Mouse (Mus musculus): ENCODE results near the gene Fam111a. TPM values are rescaled to one million over a fixed set of nuclear protein-coding genes. Genes with fewer than 3 reads are reported as not detected.

The Fam111a gene
- total RNA-seq, 1 experiment from 2014 or later, result 161 TPM

DNA sequence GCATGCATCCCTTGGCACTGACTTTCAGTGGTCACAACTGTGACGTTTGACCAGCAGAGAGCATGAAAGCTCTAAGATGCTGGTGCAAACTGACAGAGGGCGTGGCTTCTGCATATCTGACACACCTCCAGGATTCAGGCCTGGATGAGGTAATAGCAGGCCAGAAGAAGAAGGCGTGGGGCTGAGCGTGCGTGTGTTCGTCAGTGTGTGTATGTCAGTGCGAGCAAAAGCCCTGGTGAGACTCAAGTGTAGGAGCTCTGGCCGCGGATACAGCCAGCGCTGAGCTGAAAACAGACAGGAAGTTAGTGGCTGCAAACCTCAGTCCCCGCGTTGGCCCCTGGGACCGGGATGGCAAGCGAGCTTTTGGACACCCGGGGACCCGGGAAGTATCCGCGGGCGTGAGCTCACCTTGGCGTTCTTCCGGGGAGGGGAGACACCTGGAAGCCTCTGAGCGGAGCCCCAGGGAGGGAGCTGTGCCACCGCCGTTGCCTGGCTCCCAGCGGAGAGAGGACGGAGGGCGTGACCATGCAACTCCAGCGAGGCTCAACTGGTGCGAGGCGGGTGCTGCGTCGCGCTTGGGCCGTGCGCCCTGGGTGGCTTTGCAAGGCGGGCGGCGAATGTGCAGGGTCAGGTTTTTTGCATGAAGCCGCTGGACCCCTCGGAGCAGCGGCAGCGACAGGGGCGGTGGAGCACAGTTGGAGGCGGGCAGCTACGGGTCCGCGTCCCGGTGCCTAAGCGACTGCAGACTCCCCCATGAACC, 50.2 kb downstream of the Fam111a start:
- ATAC-seq (replicated peaks in 1 of 2; ENCODE audit: insufficient read depth in 1 of 2, low FRiP score in 2 of 2, low TSS enrichment in 1 of 2, low read depth in 1 of 2, poor library complexity in 2 of 2, severe bottlenecking in 2 of 2), result peak; percentile 80 to 84

DNA sequence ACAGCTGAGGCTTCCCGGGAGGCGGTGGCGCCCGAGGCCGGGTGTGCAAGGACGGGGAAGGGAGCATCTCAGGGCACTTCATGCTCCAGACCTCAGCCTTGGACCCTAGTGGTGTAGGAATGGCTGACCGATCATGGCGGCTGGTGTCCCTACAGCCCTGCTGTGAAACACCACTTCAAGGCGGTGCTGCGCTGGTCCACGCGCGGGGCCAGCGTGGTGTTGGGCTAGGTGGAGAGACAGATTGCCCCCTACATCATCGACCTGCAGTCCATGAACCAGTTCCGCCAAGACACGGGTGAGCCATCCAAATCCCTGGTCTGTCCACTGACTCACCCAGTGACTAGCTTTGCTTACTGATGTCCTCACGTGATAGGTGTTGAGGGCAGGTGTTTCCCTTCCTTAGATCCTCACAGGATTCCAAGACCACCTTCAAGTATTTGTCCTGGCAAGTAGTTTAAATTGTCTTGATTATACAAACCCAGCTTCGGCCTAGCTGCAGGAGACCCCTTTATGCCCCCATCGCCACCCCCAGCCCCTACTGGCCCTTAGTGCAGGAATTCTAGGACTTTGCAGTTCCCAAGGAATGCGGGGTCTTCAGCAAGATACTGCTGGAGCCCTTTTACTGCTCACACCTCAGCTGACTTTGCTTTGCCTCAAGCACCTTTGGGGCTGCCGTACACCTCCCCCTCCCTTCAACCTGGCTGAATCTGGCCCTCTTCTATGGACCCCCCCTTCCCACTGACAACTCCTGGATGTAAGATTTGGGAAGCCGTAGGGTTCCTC, 50.9 kb downstream of the Fam111a start:
- ATAC-seq (replicated peaks in 1 of 2; ENCODE audit: insufficient read depth in 1 of 2, low FRiP score in 2 of 2, low TSS enrichment in 1 of 2, low read depth in 1 of 2, poor library complexity in 2 of 2, severe bottlenecking in 2 of 2), result peak in 1 of 2 experiments; percentile 15; a peak in 2 of 4 replicates

DNA sequence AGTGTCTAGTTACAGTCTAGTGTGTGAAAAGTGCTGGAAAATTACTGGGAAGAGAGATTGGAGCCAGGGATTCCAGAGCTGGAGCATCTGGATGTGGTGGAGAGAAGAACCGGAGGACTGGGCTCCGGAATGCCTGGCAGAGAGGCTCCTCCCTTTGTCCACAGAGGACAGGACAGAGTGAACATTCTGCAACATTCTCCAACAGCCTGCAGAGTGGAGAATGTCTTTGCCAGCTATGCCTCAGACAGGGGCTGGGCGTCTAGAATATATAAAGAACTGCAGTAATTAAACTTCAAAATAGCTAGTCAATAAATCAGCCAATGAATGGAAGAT, 51.5 kb downstream of the Fam111a start:
- ATAC-seq (replicated peaks in 1 of 2; ENCODE audit: insufficient read depth in 1 of 2, low FRiP score in 2 of 2, low TSS enrichment in 1 of 2, low read depth in 1 of 2, poor library complexity in 2 of 2, severe bottlenecking in 2 of 2), result no peak

DNA sequence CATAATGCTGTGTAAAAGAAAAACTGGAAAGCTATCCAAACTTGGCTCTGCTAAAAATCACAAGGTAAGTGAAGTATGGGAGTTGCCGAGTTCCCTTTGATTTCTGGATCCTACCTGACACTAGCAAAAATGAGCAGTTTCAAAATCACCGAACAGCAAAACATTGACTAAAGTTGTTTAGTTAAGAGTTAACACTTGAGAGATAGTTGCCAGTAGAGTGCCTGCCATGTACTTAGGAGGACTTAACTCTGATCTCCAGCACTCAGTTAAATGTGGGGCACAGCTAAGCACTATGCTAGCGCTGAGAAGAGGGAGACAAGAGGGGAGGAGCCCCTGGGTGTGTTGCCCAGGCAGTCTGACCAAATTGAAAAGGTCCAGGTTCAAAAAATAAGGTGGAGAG, 53.1 kb downstream of the Fam111a start:
- no peak for ATAC-seq (replicated peaks in 1 of 2; ENCODE audit: insufficient read depth in 1 of 2, low FRiP score in 2 of 2, low TSS enrichment in 1 of 2, low read depth in 1 of 2, poor library complexity in 2 of 2, severe bottlenecking in 2 of 2)

DNA sequence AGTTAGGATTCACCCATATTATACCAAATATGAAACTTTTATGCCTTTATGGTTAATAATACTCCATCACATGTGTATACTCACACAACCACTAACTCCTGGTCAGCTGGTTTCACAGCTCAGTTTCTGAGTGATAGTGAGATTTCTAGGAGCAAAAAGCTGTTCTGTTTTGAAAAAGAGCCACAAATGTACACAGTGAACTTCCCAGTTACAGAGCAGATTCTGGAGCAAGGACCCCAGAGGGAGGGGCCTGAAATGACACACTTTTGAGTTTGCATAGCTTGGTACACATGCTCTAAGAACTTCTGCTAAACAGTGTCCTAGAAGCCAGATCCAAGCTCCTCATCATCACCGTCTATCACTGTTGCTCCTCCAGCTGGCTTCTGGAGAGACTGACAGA, 54.1 kb downstream of the Fam111a start, which contains the start of gene Gm4952:
Gm4952 (plus strand) TSS at position 301 of the 400 bp plus-strand sequence.
- no peak for ATAC-seq (replicated peaks in 1 of 2; ENCODE audit: insufficient read depth in 1 of 2, low FRiP score in 2 of 2, low TSS enrichment in 1 of 2, low read depth in 1 of 2, poor library complexity in 2 of 2, severe bottlenecking in 2 of 2)

DNA sequence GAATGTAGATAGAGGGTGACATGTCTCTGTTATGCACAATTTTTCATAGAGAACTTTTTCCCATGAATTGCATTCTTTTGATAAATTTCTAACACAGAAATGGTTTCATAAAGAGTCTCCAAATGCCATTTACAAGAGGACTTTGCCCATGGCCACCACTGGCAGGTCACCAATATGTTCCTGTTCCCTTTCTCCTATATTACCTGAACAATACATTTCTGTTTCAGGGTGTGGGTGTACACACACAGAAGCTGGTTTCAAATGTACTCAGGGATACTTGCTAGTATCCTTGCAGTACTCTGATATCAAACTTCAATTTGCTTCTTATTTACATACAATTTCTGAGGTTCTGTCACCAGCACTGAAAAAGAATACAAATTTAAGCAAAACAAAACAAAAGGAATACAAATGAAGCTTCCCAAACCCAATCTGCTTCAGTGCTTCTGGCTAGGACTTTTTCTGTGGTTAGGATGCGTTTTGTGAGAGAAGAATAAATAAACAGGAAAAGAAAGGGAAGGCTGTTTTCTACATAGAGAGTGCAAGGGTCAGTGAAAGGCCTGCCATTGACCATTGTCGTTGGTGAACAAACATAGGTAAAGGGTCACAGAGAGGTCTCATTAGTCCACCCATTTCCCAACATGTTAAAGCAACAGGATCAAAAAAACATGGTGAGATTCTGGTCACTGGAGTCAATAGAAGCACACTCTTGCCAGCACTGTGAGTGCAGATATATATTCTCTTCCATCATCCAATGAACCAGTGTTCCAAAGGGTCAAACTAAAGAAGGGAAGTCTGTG, 55.3 kb downstream of the Fam111a start:
- ATAC-seq (replicated peaks in 1 of 2; ENCODE audit: insufficient read depth in 1 of 2, low FRiP score in 2 of 2, low TSS enrichment in 1 of 2, low read depth in 1 of 2, poor library complexity in 2 of 2, severe bottlenecking in 2 of 2), result no peak

DNA sequence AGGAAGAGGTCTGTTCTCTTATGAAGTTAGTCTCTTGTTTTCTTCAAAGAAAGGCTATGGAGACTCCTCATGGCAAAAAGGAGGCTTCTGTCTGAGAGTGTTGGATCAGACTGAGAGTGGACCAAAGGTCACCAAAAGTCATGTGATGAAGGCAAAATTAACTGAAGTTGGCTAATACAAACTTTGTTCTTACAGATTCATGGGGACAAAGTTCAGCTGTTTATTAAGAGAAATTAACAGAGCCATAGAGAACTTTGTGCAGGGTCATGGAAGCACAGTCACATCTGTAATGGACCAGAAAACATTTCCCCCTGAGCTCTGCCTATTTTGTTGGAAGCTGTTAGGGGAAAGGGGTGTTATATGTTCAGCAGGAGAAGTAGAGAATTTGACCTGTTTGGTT, 62.8 kb downstream of the Fam111a start:
- ATAC-seq (replicated peaks in 1 of 2; ENCODE audit: insufficient read depth in 1 of 2, low FRiP score in 2 of 2, low TSS enrichment in 1 of 2, low read depth in 1 of 2, poor library complexity in 2 of 2, severe bottlenecking in 2 of 2), result no peak

DNA sequence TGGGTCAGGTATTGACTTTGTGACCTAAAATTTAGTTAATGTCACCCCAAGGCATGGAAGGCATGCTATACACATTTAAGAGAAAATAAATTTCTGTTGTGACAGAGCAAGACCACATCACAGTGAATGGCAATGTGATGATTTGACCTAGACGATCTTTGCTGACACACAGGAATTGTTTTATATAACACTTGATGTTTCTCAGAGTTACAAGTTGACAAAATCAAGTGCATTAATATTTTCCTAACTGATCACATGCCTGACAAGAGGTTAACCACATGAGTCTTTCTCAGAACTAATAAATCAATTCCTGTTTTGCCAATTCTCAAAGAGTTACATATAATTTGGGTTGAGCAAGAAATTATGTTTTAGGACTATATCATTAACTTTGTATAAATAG, 68.1 kb downstream of the Fam111a start:
- no peak for ATAC-seq (replicated peaks in 1 of 2; ENCODE audit: insufficient read depth in 1 of 2, low FRiP score in 2 of 2, low TSS enrichment in 1 of 2, low read depth in 1 of 2, poor library complexity in 2 of 2, severe bottlenecking in 2 of 2)

DNA sequence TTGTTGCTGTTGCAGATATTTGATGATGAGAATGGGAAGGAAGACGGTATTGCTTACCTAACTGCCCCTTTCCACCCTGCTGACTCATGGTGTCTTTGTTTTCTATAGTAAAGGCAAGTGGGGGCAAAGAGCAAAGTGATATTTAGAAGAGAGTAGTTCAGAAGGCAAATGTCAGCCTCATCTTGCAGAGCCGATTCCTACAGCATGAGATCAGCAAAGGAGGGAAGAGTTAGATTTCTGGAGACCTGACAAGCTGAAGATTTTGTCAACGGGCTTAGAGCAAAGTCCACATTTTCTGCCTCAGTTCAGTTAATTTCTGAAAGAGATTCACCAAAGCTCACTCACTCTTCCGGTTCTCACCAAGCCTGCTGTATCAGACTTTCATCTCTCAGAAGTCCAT, 87.6 kb downstream of the Fam111a start, which contains the start of gene Glyat:
Glyat (plus strand) TSS at position 133 of the 400 bp plus-strand sequence.
- ATAC-seq (replicated peaks in 1 of 2; ENCODE audit: insufficient read depth in 1 of 2, low FRiP score in 2 of 2, low TSS enrichment in 1 of 2, low read depth in 1 of 2, poor library complexity in 2 of 2, severe bottlenecking in 2 of 2), result no peak

DNA sequence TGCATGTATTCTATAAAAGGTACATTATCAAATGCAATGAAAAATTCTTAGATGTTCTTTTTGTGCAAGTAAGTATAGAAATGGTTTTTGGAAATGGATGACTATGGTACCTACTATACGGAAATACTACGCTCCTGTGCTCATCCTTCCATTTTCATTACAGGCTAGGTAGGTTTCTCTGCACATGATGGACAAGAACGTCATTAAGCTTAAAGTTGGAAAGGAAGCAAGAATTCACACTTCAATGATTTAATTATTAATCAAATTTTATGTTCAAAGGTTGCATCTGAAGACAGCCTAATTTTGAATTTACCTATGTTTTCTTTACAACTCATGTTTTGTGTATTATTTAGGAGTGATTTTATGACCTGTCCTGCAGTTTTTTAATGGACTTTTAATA, 88.7 kb downstream of the Fam111a start:
- ATAC-seq (replicated peaks in 1 of 2; ENCODE audit: insufficient read depth in 1 of 2, low FRiP score in 2 of 2, low TSS enrichment in 1 of 2, low read depth in 1 of 2, poor library complexity in 2 of 2, severe bottlenecking in 2 of 2), result no peak

DNA sequence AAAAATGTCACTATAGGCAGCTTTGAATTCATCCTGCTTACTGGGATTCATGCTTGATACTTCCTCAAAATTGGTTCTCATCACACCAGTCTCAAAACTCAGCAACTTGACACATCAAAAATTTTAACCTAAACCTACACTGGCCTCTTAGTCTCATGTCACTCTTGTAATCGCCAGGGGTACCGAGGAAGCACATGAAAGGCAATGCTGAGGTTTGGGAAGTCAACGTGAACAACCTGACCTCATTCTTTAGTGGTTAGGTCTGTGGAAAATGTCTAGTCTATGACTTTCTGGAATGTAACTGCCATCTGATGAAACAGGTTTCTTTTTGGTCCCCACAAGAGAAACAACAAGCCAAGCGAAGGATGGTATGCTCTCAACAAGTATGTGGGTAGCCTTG, 89.4 kb downstream of the Fam111a start:
- ATAC-seq (replicated peaks in 1 of 2; ENCODE audit: insufficient read depth in 1 of 2, low FRiP score in 2 of 2, low TSS enrichment in 1 of 2, low read depth in 1 of 2, poor library complexity in 2 of 2, severe bottlenecking in 2 of 2), result no peak

DNA sequence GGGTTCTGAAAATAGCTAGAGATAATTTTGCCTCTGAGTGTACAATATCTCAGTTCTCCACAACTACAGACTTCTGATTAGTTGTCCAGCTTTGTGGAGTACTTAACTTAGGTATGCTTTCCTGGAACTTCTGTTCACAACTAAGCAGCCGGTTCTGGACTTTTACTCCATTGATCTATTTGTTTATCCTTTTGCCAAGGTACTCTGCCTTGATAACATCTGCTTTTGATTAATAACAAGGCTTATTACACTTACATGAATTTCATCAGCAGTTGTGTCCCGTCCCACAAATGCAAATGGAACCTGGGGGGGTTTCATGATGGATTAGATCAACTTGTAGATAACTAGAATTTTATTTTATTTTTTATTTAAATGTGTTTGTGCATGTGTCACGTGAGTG, 91.3 kb downstream of the Fam111a start:
- ATAC-seq (replicated peaks in 1 of 2; ENCODE audit: insufficient read depth in 1 of 2, low FRiP score in 2 of 2, low TSS enrichment in 1 of 2, low read depth in 1 of 2, poor library complexity in 2 of 2, severe bottlenecking in 2 of 2), result no peak

DNA sequence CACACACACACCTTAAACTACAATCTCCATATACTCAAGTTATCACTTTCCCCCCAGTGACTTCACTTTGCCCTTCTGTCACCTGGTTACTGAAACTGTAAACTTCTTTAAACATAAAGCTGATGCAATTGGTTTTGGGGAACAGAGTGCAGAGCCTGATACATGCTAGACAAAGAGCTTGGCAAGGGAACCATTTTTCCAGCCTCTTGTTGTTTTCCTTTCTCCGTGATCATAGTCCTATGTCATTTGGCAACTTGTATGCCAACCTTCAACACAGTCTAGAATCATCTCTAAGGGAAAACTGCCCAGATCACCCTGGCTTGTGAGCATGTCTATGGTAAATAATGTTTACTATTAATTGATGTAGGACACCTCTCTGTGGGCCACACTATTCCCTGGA, 92.5 kb downstream of the Fam111a start:
- no peak for ATAC-seq (replicated peaks in 1 of 2; ENCODE audit: insufficient read depth in 1 of 2, low FRiP score in 2 of 2, low TSS enrichment in 1 of 2, low read depth in 1 of 2, poor library complexity in 2 of 2, severe bottlenecking in 2 of 2)

Other genes with a start within 250 kb of the Fam111a start
- gene Olfr1436, start 246.6 kb upstream of the Fam111a start, total RNA-seq (2017), result not detected in 2 replicates
- not detected in 2 replicates for gene Olfr1437, start 220.6 kb upstream of the Fam111a start, total RNA-seq (2017)
- not detected in 2 replicates for gene Olfr1438-ps1, start 209.8 kb upstream of the Fam111a start, total RNA-seq (2017)
- gene Olfr1440, start 158.5 kb upstream of the Fam111a start, total RNA-seq (2017), result not detected in 2 replicates
- gene Olfr1441, start 128.3 kb upstream of the Fam111a start, total RNA-seq (2017), result not detected in 2 replicates
- gene Pfpl, start 117.8 kb upstream of the Fam111a start, total RNA-seq (2017), result not detected in 2 replicates
- 15.1 and 28.2 TPM in 2 replicates for gene Mpeg1, start 85.0 kb upstream of the Fam111a start, total RNA-seq (2017)
- gene Dtx4, start 44.3 kb upstream of the Fam111a start, total RNA-seq (2017), result 5.3 and 8.2 TPM in 2 replicates
- gene Gm4952, start 54.2 kb downstream of the Fam111a start, total RNA-seq (2017), result not detected in 2 replicates
- not detected in 2 replicates for gene Glyat, start 87.6 kb downstream of the Fam111a start, total RNA-seq (2017)
- not detected in 2 replicates for gene Olfr1442, start 124.7 kb downstream of the Fam111a start, total RNA-seq (2017)
- not detected in 2 replicates for gene Olfr1443, start 132.4 kb downstream of the Fam111a start, total RNA-seq (2017)
- not detected in 2 replicates for gene Keg1, start 150.0 kb downstream of the Fam111a start, total RNA-seq (2017)
- 0.63 and 1.1 TPM in 2 replicates for gene Cntf, start 219.9 kb downstream of the Fam111a start, total RNA-seq (2017)

Data from hematopoietic stem cell, adult 5-6 weeks (primary cell).